8 mouse cellular contexts compared by ENCODE assay signal in the genomic region with DNA sequence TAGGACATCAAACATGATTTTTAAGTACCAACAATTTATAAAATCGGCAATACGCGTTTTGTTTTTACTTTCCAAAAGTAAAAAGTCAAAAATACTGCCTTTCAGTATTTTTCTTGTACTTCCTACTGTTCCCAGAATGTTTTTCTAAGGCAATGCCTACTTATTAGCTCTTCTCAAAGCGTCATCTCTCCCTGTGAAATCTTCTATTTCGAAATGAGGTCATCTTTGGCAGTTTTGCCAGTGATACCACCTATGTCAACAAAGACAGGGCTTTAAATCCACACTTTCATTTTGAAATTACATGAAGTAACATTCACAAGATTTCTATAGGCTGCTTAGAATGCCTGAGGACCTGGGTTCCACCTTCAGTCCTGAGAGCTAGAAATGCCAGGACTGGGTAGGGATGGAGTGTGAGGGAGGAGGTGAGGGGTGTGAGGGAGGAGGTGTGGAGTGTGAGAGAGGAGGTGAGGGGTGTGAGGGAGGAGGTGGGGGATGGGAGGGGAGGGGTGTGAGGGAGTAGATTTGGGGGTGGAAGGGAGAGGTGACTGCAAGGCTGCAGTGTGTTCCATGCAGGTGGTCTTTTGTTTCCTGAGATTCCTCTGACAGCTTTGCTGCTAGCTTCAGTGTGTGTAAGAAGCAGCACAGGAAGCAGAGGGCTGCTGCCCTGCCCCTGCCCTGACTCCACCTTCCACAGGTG.
DNase-seq lines count a peak whose midpoint lies in the region; ATAC-seq and TF ChIP-seq lines count a peak whose summit lies in the region.

No protein-coding gene starts in this region.

- H3K36me3 ChIP-seq in G1E (replicated peaks) = no peaks in the 10 kb centered on the region
- no peaks in the 10 kb centered on the region for H3K36me3 ChIP-seq in megakaryocyte, embryonic 14.5 days (replicated peaks; ENCODE audit: low read length)

- DNase-seq in 3134 (ENCODE audit: extremely low read depth, insufficient read length, low spot score) (peak; percentile 18), G1E (ENCODE audit: low spot score) (no peak)
- peak; percentile 16 for DNase-seq in forelimb bud, embryonic 11.5 days (ENCODE audit: low read depth, low spot score)
- no peak for DNase-seq in layer of hippocampus, adult 2 months (ENCODE audit: low spot score in 2 of 2)
- DNase-seq in cerebellum, adult 9-11 months = no peak
- no peak for DNase-seq in urinary bladder, postnatal 36 days (ENCODE audit: low spot score in 2 of 2)
- no peak for DNase-seq in gastrocnemius, postnatal 10 days

- no peak overlapping the region for H3K4me3 ChIP-seq in G1E (ENCODE audit: low read depth, low read length)
- peak overlapping the region; percentile 9 for H3K4me3 ChIP-seq in megakaryocyte, embryonic 14.5 days (replicated peaks)
- H3K4me3 ChIP-seq in layer of hippocampus, adult 2 months = no peak overlapping the region

- H3K4me1 ChIP-seq in G1E (ENCODE audit: insufficient read depth, low read depth, low read length) = peaks cover 22% of the 10 kb centered on the region
- no peaks in the 10 kb centered on the region for H3K4me1 ChIP-seq in megakaryocyte, embryonic 14.5 days

- H3K27me3 ChIP-seq in G1E (ENCODE audit: insufficient read depth, low read length) = no peaks in the 10 kb centered on the region
- H3K27me3 ChIP-seq in megakaryocyte, embryonic 14.5 days (replicated peaks) = peaks cover 3% of the 10 kb centered on the region

- no peak for TF ChIP-seq CTCF in G1E (IDR thresholded peaks at IDR 0.05; ENCODE audit: low read depth, low read length)
- TF ChIP-seq CTCF in layer of hippocampus, adult 2 months (conservative IDR thresholded peaks at IDR 0.05) = no peak

- ATAC-seq in G1E (ENCODE audit: extremely low read depth, insufficient number of reproducible peaks, low FRiP score, poor library complexity, severe bottlenecking) = 0 out of 2 replicates have a peak, but pooled peaks have one; percentile 40

- peaks cover 5% of the 10 kb centered on the region for H3K9me3 ChIP-seq in G1E (replicated peaks)
- H3K9me3 ChIP-seq in megakaryocyte, embryonic 14.5 days = peaks cover 6% of the 10 kb centered on the region; the same call in 1 of the 2 replicates

- H3K27ac ChIP-seq in layer of hippocampus, adult 2 months = no peak overlapping the region

Comparison
In these comparisons a context has a peak if more than half of its experiments do, and no peak if none do; other contexts are left out.
1. DNase-seq: peak in 3134 (single experiment) and forelimb bud, embryonic 11.5 days (single experiment); none in G1E (single experiment), layer of hippocampus, adult 2 months (0 of 2), cerebellum, adult 9-11 months (single experiment), urinary bladder, postnatal 36 days (0 of 2) and gastrocnemius, postnatal 10 days (single experiment).